Mouse (Mus musculus): ENCODE results near the gene Thap8. TPM values are rescaled to one million over a fixed set of nuclear protein-coding genes. Genes with fewer than 3 reads are reported as not detected.

Thap8 gene
- total RNA-seq, 2 experiments from 2014 or later: 0.46 to 0.56 TPM

DNA sequence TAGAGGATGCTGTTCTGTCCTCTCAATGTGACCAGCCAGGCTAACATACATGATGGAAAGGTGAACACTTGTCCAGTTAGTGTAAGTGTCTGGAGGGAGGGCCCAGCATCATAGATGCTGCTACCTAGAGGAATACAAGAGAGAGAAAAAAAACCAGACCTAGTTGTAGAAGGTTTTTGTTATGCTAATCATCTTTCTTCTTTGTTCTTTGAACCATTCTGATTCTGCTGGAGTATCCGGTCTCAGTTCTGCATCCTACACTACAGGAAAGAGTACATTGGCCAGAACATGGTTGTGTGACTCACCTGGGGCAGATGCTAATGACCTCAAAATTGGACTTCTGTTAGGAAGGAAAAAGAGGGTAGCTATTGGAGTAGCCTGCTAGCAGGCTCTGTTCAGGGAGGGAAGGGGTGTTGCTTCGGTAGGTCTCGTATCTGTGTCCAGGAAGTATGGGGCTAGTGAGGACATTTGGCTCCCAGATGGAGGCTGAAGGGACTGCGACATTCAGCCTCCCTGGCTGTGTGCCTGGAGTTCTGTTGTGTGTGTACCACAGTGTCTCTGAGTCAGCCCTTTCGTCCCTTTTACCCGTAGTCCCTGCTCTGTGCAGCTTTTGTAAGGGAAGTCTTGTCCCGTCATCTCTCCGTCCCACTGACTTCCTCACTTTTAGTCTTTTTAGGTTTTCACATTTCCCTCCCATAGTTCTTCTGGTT is 7.0 kb downstream of the Thap8 start:
- peak; percentile 44 to 76 for DNase-seq

DNA sequence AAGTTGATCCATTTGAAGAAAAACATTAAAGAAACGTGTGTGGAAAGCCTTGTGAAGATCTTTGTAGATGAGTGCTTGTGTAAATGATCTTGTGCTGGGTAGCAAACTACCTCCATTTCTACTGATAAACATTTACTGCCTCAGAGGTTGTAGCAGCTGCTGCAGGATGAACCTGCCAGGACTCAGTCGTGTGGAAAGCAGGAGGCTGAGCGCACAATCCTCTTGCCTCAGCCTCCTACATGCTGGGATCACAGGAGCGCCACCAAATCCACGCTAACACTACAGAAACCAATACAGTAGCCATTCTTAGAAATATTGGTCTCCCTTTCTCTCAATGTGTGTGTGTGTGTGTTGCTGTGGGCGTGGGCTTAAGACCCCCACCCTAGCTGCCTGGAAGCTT is 8.2 kb downstream of the Thap8 start:
- DNase-seq: no peak

DNA sequence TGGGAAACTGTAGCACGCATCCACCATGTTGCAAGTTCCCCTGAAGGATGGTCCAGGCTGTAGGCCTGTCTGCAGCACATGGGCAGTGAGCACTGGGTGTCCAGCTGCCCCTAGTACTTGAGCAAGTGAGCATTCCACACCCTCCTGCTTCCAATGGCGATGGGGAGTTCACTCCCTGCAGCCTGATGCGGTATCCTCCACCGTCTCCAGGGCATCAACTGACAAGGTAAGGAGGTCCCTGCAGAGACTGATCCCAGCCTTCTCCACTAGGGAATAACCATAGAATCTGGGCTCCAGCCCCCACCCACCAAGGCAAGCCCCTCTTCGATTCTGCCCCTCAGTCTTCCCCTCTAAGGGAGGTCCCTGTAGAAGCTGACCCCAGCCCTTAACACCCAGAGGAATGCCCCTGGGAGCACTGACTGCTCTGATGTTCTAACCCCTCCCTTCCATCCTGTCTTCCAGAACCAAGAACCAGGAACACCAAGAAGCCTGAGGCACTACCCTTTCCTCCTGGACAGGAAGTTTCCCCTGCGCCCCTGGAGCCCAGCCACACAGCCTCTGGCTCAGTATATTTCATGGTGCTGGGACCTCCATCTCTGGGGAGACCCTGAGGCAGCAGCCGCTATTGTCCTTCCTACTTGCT is 9.3 kb downstream of the Thap8 start:
- DNase-seq: no peak

DNA sequence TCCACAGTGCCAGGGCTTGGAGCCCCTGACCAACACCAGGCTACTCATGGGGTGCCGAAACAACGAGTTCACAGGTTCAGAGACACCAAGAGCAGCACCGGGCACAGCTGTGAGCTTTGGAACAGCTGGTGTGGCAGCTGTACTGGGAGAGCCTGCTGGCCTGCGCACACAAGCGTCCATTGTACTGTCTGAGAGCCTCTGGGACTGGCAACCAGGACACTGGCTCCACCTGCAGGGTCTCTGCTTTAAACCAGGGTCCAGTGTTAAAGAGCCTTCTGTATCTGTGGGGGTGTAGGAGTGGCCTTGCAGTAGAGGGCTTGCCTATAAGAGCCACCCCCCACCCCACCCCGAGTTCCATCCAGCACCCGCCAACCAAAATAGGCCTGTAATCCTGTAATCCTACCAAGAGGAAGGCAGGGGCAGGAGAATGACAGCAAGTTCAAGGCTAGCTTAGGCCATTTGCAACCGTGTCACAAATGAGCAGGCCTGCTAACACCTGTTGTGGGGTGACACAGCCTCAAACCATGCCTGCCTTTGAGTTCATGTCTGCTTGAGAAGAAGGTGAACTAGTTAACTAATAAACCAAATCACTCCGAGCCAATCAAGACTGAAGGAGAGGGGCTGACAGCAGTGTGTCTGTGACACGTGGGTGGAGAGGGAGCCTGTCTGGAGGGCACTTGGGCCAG is 10.0 kb downstream of the Thap8 start:
- DNase-seq: no peak

DNA sequence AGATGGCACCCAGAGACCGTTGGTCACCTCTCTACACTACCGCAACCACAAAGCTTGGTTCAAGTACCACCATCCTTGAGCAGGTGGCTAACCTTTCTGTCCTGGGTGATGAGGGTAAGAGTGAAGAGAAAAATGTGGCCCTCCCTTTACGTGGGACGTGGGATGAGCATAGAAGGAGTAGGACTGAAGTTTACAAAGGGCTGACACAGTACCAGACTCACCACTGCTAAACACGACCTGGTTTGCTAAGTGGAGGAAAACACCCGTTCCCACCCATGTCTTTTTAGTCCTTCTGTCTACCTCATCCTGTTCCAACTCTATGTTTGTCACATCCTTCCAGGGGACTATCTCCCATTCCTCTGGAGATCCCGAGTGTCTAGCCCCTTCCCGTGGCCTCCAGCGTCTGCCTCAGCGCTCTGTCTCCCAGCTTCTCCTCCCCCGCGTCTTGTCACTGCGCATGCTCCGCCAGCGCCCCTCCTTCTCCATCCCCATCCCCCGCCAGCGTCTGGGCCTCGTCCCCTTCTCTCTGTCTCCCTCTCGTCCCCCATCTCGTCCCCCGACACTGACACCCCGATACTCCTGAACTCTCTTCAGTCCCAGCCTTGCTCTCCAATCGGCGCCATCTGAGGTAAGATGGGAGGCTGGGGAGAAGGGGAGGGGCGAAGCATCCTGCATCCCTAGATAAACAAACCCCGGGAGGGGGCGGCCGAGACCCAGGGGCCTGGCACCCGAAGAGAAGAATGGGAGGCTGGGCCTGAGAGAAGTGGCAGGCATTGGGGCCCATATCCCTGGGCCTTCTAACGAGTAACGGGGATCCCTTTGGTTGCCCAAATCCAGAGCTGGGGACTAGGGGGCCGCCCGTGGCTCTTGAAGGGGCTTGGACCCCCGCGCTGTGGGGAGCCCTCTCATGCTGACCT is 11.6 kb downstream of the Thap8 start, which contains the start of gene Clip3:
Gene Clip3, plus strand, starts transcription at position 514 of the 917 bp plus-strand sequence.
- peak; percentile 59 to 74 for DNase-seq

DNA sequence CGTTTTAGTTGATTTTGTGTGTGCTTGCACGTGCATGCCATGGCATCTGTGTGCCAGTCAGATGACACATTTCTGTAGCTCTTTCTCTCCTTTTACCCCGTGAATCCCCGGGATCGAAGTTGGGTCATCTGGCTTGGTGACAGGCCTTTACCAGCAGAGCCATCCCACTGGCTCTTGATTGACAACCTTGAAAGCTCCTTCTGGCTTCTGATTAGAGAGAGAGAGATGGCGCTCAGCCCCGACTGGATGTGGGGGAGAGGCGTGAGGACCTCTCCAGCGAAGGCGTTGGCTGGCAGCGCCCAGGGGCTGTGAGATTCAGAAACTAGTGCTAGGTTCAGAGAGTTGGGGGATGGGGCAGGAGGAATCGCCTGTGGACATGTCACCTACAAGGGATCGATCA is 13.9 kb downstream of the Thap8 start:
- DNase-seq: no peak

DNA sequence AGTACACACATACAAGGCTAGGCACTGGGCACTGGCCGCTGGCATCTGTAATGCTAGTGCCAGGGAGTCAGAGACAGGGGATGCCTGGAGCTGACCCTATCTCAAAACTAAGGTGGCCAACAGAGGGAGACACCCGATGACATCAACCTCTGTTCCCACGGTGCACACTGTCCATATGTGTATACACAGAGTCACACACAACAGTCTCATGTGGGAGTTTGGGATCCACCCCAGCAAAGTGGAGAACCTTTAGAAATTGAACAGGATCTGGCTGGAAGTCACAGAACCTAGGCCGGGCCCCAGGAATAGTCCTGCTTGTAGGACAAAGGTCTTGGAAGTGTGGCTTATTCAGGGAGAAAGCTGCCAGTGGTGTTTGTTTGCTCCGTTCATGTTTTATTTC is 14.4 kb downstream of the Thap8 start:
- no peak for DNase-seq

DNA sequence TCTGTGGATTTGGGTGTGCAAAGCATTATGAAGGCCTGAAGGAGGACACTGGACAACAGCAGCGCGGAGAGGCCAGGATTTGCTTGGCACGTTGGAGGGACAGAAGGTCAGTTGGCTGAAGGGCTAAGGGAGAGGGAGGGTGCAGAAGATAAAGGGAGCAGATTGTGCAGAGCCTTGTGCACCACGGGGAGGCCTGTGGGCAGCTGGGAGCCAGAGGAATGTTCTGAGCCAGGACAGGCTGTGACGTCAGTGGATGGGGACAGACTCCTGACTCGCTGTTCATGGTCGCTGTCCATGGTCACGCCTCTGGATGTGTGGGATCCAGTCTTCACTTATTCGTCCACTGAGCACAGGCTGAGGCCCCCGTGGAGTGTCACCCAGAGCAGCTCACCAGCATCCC is 15.2 kb downstream of the Thap8 start:
- peak; percentile 74 to 78 for DNase-seq

DNA sequence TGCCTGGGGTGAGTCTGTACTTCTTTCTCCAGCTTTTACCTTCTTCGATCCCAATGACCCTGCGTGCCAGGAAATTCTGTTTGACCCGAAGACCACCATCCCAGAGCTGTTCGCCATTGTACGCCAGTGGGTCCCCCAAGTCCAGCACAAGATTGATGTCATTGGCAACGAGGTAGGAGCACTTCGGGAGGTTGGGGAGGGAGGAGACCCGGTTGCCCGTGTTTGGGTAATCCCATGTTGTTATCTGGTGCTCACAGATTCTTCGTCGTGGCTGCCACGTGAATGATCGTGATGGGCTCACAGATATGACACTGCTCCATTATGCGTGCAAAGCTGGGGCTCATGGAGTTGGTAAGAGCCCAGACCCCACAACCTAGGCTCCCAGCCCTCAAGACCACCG is 16.9 kb downstream of the Thap8 start:
- no peak for DNase-seq

DNA sequence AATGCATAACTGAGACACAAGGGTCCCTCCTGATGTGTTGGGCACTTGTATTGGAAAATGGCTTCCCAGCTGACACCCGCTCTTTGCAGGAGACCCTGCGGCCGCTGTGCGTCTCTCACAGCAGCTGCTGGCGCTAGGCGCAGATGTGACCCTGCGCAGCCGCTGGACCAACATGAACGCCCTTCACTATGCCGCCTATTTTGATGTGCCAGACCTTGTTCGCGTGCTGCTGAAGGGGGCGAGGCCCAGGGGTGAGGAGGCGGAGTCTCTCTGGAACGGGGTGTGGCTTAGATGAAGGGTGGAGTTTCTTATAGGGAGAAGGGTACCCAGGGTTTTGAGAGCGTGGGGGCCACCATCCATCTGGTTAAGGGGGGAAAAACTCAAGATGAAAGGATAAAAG is 17.4 kb downstream of the Thap8 start:
- no peak for DNase-seq

DNA sequence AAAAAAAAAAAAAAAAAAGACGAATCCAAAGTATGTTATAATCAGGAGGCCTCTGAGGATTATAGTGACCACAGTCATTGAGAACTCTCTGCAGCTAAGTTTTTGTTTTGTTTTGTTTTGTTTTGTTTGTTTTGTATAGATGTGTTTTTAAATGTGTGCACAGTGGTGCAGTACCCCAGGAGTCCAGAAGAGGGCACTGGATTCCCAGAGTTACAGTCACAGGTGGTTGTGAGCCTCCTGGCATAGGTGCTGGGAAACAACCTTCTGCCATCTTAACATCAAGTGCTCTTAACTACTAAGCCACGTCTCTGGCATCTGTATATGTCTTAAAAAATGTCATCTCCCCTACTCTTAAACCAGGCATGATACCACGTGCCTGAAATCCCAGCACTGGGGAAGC is 21.0 kb downstream of the Thap8 start:
- peak in 1 of 2 experiments; percentile 42 for DNase-seq

DNA sequence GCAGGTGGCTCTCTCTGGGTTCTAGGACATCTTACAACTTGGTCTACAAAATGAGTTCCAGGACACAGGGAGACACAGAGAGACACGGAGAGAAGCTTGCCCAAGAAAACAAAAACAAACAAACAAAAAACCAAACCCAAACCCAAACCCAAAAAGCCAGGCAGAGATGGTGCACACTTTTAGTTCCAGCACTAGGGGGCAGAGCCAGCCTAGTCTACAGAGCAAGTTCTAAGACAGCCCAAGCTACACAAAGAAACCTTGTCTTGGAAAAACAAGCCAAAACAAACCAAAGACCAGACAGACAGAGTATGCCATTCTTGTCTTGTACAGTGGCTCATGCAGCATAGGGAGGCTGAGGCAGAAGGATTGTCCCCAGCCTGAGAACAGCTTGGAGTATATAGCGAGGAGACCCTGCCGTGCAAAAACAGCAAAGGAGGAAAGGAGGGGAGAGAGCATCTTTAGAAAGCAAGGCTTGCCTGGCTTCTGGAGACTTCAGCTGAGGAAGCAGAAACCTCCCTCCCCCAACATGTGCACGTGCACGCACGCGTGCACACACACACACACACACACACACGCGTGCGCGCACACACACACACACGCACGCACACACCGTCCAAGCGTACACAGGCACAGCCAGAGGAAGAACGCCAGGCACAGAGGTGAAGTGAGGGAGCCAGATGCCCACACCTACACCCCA is 26.3 kb downstream of the Thap8 start:
- DNase-seq: peak in 1 of 2 experiments; percentile 34

DNA sequence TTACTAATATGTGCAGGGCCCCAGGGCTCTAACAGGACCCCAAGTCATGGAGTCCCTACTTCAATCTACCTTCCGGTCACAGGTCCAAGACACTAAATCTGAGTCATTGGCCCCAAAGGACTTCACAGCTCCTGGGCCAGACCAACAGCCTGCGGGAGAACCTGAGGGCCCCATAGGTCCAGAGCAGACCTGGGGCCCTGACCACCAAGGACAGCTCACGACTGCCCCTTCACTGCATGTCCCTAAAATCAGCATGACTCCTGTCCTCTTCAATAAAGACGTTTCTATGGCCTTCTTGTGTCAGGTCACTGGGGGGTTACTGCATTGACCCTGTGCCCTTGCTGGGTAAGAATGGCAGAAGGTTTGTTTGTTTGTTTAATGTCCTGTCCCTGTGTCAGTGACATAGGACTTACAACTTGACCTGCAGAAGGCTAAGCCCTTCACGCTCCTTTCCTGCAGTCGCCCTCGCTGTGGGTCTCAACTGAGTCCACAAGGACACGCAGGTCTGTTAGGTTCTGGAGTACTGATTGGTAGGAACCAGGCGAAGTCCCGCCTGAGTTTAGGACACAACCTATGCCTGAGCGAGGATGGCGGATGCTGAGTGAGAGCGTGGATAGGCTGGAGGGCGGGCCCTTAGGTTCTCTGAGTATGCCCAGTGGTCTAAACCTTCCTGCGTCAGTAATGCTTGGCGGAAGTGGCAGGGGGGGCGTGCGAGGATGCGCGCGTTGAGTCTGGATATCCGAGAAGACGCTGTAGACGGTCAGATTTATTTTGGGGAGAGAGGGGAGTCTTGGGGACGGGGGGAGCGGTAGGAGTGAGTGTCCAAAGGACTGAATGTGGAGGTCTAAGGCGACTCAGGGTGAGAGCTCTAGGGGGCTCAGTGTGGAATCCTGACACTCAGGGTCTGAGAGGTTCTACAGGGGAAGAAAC is 28.4 kb downstream of the Thap8 start, which contains the start of gene Alkbh6:
Gene Alkbh6, plus strand, starts transcription at position 642 of the 930 bp plus-strand sequence.
- DNase-seq: peak; percentile 95

DNA sequence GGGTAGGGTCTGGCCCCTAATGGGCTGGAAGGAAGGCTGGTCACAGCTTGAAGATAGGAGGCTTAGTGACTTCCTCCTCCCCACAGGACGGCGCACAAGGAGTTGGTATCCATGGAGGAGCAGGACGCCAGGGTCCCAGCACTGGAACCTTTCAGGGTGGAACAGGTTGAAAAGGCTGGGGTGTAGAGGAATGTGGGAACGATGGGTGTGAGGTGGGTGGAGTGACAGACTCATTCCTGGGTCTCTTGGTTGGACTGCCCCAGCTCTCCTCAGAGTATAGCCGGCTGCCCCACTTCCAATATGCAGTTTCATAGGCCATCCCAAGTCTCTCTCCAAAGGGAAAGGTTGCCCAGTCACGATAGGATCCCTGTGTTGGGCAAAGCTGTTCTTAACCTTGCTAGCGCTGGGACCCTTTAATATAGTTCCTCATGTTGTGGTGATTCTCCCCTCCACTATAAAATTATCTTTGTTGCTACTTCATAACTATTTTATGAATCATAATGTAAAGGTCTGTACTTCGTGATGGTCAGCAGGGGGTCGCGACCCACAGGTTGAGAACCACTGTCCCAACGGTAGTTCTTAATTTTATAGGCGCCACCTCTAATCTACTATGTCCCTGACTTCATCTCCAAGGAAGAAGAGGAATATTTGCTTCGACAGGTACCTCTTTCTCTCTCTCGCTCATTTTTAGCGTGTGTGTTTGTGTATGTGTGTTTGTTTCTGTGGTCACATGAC is 29.7 kb downstream of the Thap8 start:
- DNase-seq: no peak

DNA sequence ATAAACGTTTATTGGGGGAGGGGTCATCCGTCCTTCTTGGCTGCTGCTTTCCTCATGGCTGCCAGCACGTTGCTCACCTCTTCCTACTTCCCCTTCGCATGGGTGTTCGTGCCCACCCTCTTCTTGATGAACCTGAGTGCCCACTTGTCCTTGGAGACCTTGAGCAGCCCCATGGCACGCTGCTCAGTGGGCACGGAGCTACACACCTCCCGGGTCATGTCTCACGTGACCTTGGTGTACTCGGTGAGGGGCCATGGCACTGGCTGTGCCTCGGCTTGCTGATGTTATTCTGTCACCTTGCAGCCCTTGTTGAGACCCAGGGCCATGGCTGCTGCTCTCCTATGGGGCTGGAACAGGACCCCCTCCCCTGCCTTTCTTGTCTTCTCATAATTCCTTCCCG is 30.2 kb downstream of the Thap8 start:
- no peak for DNase-seq

DNA sequence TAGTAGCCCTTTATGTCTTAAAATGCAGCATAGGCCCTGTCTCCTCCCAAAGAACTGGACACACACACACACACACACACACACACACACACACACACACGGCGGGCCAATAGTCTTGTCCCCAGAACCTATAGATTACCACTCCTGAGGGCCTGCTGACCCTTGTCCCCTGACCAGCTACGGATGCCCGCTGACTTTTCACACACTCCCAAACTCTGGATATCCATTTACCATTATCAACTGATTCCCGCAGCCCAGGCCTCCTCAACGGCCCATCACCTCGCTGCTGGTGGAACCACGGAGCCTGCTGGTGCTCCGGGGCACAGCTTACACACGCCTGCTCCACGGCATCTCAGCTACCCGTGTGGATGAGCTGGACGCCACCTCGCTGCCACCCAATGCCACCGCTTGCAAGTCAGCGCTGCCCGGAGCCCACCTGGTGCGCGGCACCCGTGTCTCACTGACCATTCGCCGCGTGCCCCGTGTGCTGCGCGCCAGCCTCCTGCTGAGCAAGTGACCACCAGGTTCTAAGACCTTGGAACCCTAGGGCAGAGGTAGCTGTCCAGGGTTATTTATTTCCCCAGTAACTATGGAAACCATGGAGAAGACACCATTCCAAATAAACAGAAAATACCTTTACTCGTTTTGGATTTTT is 33.9 kb downstream of the Thap8 start:
- no peak for DNase-seq

DNA sequence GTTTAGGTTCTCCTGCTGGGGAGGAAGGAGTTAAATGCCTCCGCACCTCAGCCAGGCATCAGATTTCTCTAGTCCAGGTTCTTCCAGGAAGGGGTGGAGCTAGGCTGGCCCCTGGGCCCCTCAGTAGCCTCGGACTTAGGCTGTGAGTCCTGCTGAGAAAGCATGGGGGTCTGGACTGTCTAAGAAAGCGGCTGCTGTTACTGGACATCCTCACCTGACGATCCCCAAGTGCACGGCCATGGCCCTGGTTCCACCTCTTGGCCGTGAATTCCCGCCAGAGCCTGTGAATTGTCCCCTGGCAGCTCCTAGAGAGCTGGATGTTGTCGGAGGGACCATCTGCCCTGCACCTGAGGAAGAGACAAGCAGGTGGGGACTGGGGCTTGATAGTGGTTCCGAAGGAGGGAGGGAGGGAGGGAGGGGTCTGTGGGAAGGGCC is 34.8 kb downstream of the Thap8 start, which contains the start of gene Syne4:
Gene Syne4, plus strand, starts transcription at position 87 of the 435 bp plus-strand sequence.
- peak in 1 of 2 experiments; percentile 26 for DNase-seq
